Mouse (Mus musculus) left cerebral cortex, postnatal 4 days (tissue): ENCODE data around the gene Bsx. TPM values are rescaled to one million over a fixed set of nuclear protein-coding genes. Genes with fewer than 3 reads are reported as not detected.
A peak's percentile ranks its signal among the peaks of the same experiment; 100 is the strongest.

Experiments
- DNase-seq: peaks from one replicate; pipeline ENCODE4 v3.0.0-alpha.2; 2022
- intact Hi-C: fragments of 180-260 bp; cut with DNase I; formaldehyde crosslinking; loops from one replicate; pipeline ENCODE4 v1.15.1; 2025
- total RNA-seq, 2 experiments: library from RNA; stranded (reverse); gene quantifications; 2 replicates each; pipeline ENCODE4 v1.2.3; 2021

The Bsx gene
- total RNA-seq, result not detected

- DNase-seq, result peak; percentile 54
- intact Hi-C loops, result no loop called here
These were observed at the start of gene Bsx for GRCm38 (mm10) chr9:40873556-40874470. Gene Bsx (plus strand): TSS chr9:40874127.

- intact Hi-C loops, result no loop called here
These were observed 48.3 kb upstream of the Bsx start for GRCm38 (mm10) chr9:40825601-40826000.

GRCm38 (mm10) chr9:40827366-40827765 lies 46.6 kb upstream of the Bsx start:
- intact Hi-C loops, result no loop called here
- DNase-seq, result no peak

More at GRCm38 (mm10) chr9:40825601-40826000, 48.3 kb upstream of the Bsx start:
- no peak for DNase-seq

GRCm38 (mm10) chr9:40834569-40834968 lies 39.4 kb upstream of the Bsx start:
- DNase-seq, result peak; percentile 85
- intact Hi-C loops, result loop anchor here (2.0 to 10.0 kb wide), 2 partner anchors 148 to 360 kb away; no protein-coding TSS in a partner anchor

- intact Hi-C loops, result loop anchor here (10.0 kb wide), 1 partner anchor 358 kb away; no protein-coding TSS in a partner anchor
- DNase-seq, result no peak
These were observed 37.2 kb upstream of the Bsx start for GRCm38 (mm10) chr9:40836681-40837080.

GRCm38 (mm10) chr9:40839662-40840061 lies 34.3 kb upstream of the Bsx start:
- intact Hi-C loops, result loop anchor here (10.0 kb wide), 1 partner anchor 355 kb away; no protein-coding TSS in a partner anchor
- DNase-seq, result no peak

GRCm38 (mm10) chr9:40851515-40851914 lies 22.4 kb upstream of the Bsx start:
- intact Hi-C loops, result no loop called here
- no peak for DNase-seq

GRCm38 (mm10) chr9:40858461-40859160 lies 15.3 kb upstream of the Bsx start:
- intact Hi-C loops, result no loop called here
- DNase-seq, result no peak

- intact Hi-C loops, result no loop called here
- DNase-seq, result no peak
These were observed 14.7 kb upstream of the Bsx start for GRCm38 (mm10) chr9:40859196-40859595.

GRCm38 (mm10) chr9:40870331-40870730 lies 3.6 kb upstream of the Bsx start:
- no peak for DNase-seq
- intact Hi-C loops, result no loop called here

- intact Hi-C loops, result no loop called here
- DNase-seq, result no peak
These were observed 2.4 kb upstream of the Bsx start for GRCm38 (mm10) chr9:40871369-40872155.

- no peak for DNase-seq
- intact Hi-C loops, result no loop called here
These were observed 1.8 kb upstream of the Bsx start for GRCm38 (mm10) chr9:40872156-40872478.

- no peak for DNase-seq
- intact Hi-C loops, result no loop called here
These were observed 1.0 kb downstream of the Bsx start for GRCm38 (mm10) chr9:40874961-40875360.

GRCm38 (mm10) chr9:40875431-40875830 lies 1.5 kb downstream of the Bsx start:
- DNase-seq, result no peak
- intact Hi-C loops, result no loop called here

GRCm38 (mm10) chr9:40876164-40876563 lies 2.2 kb downstream of the Bsx start:
- intact Hi-C loops, result no loop called here
- DNase-seq, result no peak

- intact Hi-C loops, result no loop called here
- no peak for DNase-seq
These were observed 2.8 kb downstream of the Bsx start for GRCm38 (mm10) chr9:40876693-40877092.

- intact Hi-C loops, result no loop called here
- DNase-seq, result no peak
These were observed 3.4 kb downstream of the Bsx start for GRCm38 (mm10) chr9:40877146-40877880.

- intact Hi-C loops, result no loop called here
- no peak for DNase-seq
These were observed 3.9 kb downstream of the Bsx start for GRCm38 (mm10) chr9:40877881-40878235.

- no peak for DNase-seq
- intact Hi-C loops, result no loop called here
These were observed 4.5 kb downstream of the Bsx start for GRCm38 (mm10) chr9:40878291-40878945.

GRCm38 (mm10) chr9:40878998-40879397 lies 5.1 kb downstream of the Bsx start:
- no peak for DNase-seq
- intact Hi-C loops, result no loop called here
